33 mouse cellular contexts compared by ENCODE assay signal in genomic region chr12:55007361-55008008, GRCm38 (mm10). TPM values are rescaled to one million over a fixed set of nuclear protein-coding genes. Genes with fewer than 3 reads are reported as not detected.
DNase-seq lines count a peak whose midpoint lies in the region; TF ChIP-seq lines count a peak whose summit lies in the region.
"Had no signal": no experiment of that assay in that cellular context is flagged by ENCODE, and none has a peak within 500 bp of the region (broad histone marks: within the 10 kb centered on the region; RNA-seq: fewer than 3 reads in every experiment).

No protein-coding gene starts in this region.

- H3K9me3 ChIP-seq in heart, embryonic 10.5 days: 0 out of 2 replicates have a peak, but pooled peaks cover 3% of the 10 kb centered on the region
- peaks cover 6% of the 10 kb centered on the region for H3K9me3 ChIP-seq in E14TG2a.4 (ENCODE audit: low read length)
- H3K9me3 ChIP-seq: limb, embryonic 15.5 days; midbrain, embryonic 13.5 days had no signal

- TF ChIP-seq CTCF in left cerebral cortex, adult 2 months (IDR thresholded peaks at IDR 0.05): no peak
- no peak for TF ChIP-seq CTCF in E14TG2a.4 (conservative IDR thresholded peaks at IDR 0.05; ENCODE audit: low read length)

- intact Hi-C loops in left cerebral cortex, adult 2 months (cut with DNase I): loop anchor here (5.0 kb wide), 1 partner anchor 310 kb away; the partner anchor contains the start of gene Eapp
- intact Hi-C loops in left cerebral cortex, postnatal 14 days (cut with DNase I): no loop called here

- peak; percentile 22 for DNase-seq in heart, embryonic 10.5 days (ENCODE audit: low spot score)
- DNase-seq in heart, adult 8-10 months (ENCODE audit: low spot score): no peak
- DNase-seq in left cerebral cortex, adult 2 months (ENCODE audit: extremely low spot score in 1 of 2, low spot score in 2 of 2): peak; percentile 29 to 47
- no peak for DNase-seq in left cerebral cortex, postnatal 14 days (ENCODE audit: low spot score in 2 of 2)
- DNase-seq in CD4-positive helper T cell, adult 2 months (ENCODE audit: low read depth, low spot score): peak; percentile 55
- DNase-seq in urinary bladder, postnatal 36 days (ENCODE audit: low spot score in 2 of 2): no peak
- DNase-seq in thymus, postnatal 14 days: no peak
- DNase-seq: adrenal gland, postnatal 25 days; cerebellum, adult 9-11 months; gastrocnemius, adult 2 months; heart, postnatal 10 days; kidney, adult 18-20 months; layer of hippocampus, adult 9-11 months; lung, embryonic 14.5 days; lung, postnatal 36 days; thymus, adult 18-20 months had no signal

- no peak overlapping the region for H3K27ac ChIP-seq in heart, embryonic 10.5 days
- H3K27ac ChIP-seq in left cerebral cortex, adult 2 months: peak overlapping the region; percentile 64
- H3K27ac ChIP-seq: forebrain, embryonic 10.5 days; gastrocnemius, adult 2 months; hindbrain, postnatal 0 days; limb, embryonic 15.5 days; liver, embryonic 14.5 days; midbrain, embryonic 13.5 days had no signal

- H3K4me3 ChIP-seq in heart, embryonic 10.5 days: no peak overlapping the region
- 0 out of 2 replicates have a peak overlapping the region, but pooled peaks have one; percentile 9 for H3K4me3 ChIP-seq in left cerebral cortex, adult 2 months
- H3K4me3 ChIP-seq in E14TG2a.4 (replicated peaks; ENCODE audit: low read length): peak overlapping the region; percentile 20; the same call in 1 of the 2 replicates
- H3K4me3 ChIP-seq: forebrain, embryonic 10.5 days; gastrocnemius, adult 2 months; heart, embryonic 12.5 days; limb, embryonic 15.5 days; megakaryocyte, embryonic 14.5 days; midbrain, embryonic 13.5 days had no signal

- 84% methylated on average over 14 of the region's 14 CpGs for WGBS in heart, embryonic 10.5 days

- no peaks in the 10 kb centered on the region for H3K4me1 ChIP-seq in heart, embryonic 10.5 days
- peaks cover 16% of the 10 kb centered on the region for H3K4me1 ChIP-seq in E14TG2a.4 (replicated peaks; ENCODE audit: low read depth, low read length)
- H3K4me1 ChIP-seq: forebrain, embryonic 10.5 days; heart, embryonic 12.5 days; limb, embryonic 15.5 days; midbrain, embryonic 13.5 days had no signal

- no peaks in the 10 kb centered on the region for H3K27me3 ChIP-seq in heart, embryonic 10.5 days (ENCODE audit: insufficient read depth, poor library complexity, severe bottlenecking)
- H3K27me3 ChIP-seq in E14TG2a.4 (ENCODE audit: insufficient read depth, low read length): no peaks in the 10 kb centered on the region
- H3K27me3 ChIP-seq: heart, embryonic 12.5 days; limb, embryonic 15.5 days; megakaryocyte, embryonic 14.5 days; midbrain, embryonic 13.5 days had no signal

- H3K36me3 ChIP-seq in heart, embryonic 10.5 days: no peaks in the 10 kb centered on the region
- no peaks in the 10 kb centered on the region for H3K36me3 ChIP-seq in E14TG2a.4 (ENCODE audit: insufficient read depth, low read length)
- H3K36me3 ChIP-seq: forebrain, embryonic 10.5 days; heart, embryonic 12.5 days; limb, embryonic 15.5 days; midbrain, embryonic 13.5 days had no signal

RNA-seq across cellular contexts. Expression of gene Baz1a, which starts 6.7 kb away (rescaled TPM):
- 15.1 and 24.7 TPM in 2 replicates for polyA plus RNA-seq in heart, embryonic 10.5 days (2016; fragmentation: Nextera tagmentation; extraction: Ambion mirVana)
- total RNA-seq in heart, adult 8-10 months (2022): 1 to 10 TPM; 4.4 to 8.2 (median 7.9) TPM
- 1 to 10 TPM; 5.1 to 7.0 TPM for total RNA-seq in left cerebral cortex, adult 2 months (2021)
- 1 to 10 TPM; 2.2 to 2.7 TPM for total RNA-seq in left cerebral cortex, postnatal 14 days (2021)

RNA-seq across cellular contexts. Expression of gene Gm20403, which starts 21.2 kb away (rescaled TPM):
- polyA plus RNA-seq in heart, embryonic 10.5 days (2016; fragmentation: Nextera tagmentation; extraction: Ambion mirVana): not detected in 2 replicates
- total RNA-seq in heart, adult 8-10 months (2022): not detected
- not detected for total RNA-seq in left cerebral cortex, adult 2 months (2021)
- total RNA-seq in left cerebral cortex, postnatal 14 days (2021): not detected
- total RNA-seq: adrenal gland, postnatal 25 days; gastrocnemius, adult 2 months; gastrocnemius, postnatal 4 days; heart, postnatal 10 days; hindbrain, postnatal 0 days; monocyte, adult 5-6 weeks; neutrophil, adult 5-6 weeks had no signal
- polyA plus RNA-seq: cortical plate, adult 2 months; embryonic facial prominence, embryonic 11.5 days; forebrain, embryonic 10.5 days; forebrain, embryonic 16.5 days; heart, embryonic 12.5 days; hindbrain, embryonic 11.5 days; hindbrain, postnatal 0 days; large intestine, adult 2 months; limb, embryonic 15.5 days; liver, embryonic 14.5 days; lung, embryonic 14.5 days; midbrain, embryonic 13.5 days; stomach, embryonic 16.5 days had no signal

Comparison
In these comparisons a context has a peak if more than half of its experiments do, and no peak if none do; other contexts are left out.
1. DNase-seq: peak in heart, embryonic 10.5 days (single experiment), left cerebral cortex, adult 2 months (2 of 2) and CD4-positive helper T cell, adult 2 months (single experiment); none in heart, adult 8-10 months (single experiment), left cerebral cortex, postnatal 14 days (0 of 2), urinary bladder, postnatal 36 days (0 of 2) and thymus, postnatal 14 days (single experiment).